Mouse (Mus musculus) kidney, postnatal 14 days (tissue): ENCODE measurements around the gene Srrm2.

Source experiments
- DNase-seq: peaks from one replicate; pipeline ENCODE4 v3.0.0; 2022; ENCODE audit warnings: mixed read lengths

The Srrm2 gene

DNA sequence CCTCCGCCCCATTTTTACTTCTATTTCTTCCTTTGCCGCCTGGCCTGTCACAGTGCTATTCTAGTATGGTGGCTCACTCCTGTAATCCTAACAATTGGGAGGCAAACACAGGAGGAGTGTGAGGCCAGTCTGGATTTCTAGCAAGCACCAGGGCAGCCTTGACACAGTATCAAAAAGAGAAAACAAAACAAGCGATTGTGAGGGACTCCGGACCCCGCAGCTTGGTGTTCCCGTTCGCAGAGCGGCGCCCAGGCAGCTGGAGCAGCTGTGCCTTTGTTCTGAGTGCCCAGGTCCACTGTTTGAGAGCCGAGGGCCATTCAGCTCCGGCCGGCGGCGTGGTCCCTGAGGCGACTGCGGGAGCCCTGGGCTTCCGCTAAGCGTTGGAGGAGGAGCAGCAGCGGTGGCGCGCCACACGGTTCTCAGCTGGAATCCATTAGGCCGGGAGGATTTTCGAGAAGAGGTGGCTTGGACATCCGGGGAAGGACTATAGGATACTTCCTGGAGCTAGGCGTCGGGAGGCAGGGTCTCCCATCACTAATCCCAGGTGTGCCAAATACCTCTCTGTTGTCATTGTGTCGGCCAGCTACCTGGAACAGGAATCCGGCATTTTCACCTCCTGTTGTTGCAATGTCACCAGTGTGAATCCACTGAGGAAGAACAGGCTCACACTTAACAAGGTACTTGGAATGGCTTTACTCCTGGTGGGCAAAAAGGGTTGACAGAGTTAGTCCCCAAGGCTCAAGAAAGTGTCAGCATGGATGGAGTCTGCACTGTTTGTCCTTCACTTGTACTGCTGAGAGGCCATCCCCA lies at the start of gene Srrm2:
Gene Srrm2 (plus strand): TSS at position 264 of the 810 bp plus-strand sequence.
- peak; percentile 72 for DNase-seq

DNA sequence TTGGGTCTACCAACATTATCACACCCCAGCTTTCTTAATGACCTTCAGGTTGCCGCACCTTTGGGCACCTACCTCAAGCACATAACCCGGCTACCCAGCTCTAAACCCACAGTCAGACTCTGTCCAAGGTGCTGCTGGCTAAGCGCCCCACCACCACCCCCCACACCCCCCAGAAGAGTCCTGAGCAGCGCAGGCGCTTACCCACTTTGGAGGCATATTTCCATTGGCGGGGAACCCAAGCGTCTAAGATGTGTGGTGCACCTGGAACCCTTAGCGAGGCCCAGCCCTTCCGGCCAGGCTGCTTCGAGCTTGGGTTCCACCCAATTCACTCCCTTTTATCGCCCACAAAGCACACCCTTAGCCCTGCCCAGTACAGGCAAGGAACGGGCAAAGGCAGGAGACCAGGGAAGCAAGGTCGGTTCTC lies 49.7 kb upstream of the Srrm2 start, which contains the start of gene Paqr4:
Gene Paqr4 (minus strand): TSS at position 270 of the 424 bp plus-strand sequence.
- no peak for DNase-seq

DNA sequence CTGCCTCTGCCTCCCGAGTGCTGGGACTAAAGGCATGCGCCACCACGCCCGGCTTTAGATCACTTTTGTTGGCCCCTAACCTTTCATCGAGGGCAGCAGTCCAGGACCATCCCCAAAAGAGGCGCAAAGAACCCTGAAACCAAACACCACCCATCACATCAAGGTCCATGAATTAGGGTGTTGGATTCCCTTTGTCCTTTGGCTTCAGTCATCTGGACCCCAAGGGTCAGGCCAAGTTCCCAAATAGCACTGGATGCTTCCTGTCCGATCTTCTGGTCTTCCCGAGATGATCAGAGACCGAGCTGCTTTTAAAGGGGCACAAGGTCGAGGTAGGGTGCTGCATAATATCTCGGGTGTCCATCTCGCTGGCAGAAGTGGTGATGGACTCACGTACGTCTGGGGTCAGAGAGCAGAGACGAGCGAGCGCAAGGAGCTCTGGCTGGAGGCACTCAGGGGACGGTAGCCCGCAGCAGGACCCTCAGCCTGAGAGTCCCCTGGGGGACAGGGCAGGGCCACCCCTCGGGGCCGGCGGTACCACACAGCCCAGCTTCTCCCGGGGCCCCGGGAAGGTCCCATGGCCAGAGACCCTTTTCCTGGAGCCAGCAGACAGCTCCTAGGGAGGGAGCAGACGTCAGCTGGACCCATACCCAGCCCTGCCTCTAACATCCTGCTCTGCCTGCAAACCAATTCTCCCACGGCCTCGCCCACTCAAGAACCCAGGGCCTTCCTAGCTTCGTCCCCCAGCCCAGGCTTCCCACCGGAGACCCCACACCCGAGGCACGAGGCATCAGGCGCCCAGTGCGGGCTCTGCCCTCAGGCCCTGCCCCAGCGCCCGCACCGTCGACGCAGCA lies 48.7 kb upstream of the Srrm2 start:
- no peak for DNase-seq

DNA sequence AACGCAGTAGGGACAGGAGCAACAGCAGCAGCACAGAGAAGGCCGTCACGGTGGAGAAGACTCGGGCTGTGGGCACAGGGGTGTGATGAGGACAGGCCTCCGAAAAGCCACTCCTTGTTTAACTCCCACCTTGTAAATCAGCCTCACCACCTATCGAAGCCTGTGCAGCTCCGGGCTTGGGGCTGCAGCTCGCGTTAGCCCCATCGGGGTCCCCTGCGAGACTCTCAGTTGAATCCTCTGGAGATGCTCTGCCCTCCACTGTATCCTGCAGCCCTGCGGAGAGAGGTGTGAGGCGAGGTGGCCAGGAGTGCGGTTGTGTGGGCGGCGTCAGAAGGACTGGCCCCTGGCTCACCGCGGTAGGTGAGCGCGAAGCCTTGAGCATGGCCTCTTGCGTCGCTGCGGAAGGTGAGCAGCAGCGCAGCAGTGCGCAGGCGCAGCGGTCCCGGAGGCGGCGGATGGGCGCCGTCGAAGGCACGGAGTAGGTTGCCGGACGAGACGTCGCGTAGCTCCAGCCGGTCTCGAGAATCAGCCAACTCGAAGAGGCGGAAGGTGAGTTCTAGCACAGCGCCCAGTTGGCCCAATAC lies 48.0 kb upstream of the Srrm2 start:
- no peak for DNase-seq

DNA sequence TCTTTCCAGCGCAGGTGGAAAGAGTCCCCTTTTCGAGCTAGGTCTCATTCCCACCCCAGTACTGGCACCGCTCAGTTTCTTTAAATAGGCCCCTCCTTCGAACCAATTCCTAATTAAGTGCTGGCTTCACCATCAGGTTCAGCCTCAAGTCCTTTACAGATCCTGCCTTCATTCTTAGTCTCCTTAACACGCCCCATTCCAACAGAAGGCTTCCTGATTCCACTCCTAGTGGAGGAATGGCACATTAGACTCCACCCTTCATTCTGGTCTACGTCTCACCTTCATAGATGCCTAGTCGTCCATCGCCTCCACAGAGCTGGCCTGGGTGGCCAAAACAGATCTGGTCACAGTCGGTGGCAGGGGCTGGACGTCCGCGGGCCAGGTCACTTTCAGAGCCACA lies 47.4 kb upstream of the Srrm2 start:
- no peak for DNase-seq

DNA sequence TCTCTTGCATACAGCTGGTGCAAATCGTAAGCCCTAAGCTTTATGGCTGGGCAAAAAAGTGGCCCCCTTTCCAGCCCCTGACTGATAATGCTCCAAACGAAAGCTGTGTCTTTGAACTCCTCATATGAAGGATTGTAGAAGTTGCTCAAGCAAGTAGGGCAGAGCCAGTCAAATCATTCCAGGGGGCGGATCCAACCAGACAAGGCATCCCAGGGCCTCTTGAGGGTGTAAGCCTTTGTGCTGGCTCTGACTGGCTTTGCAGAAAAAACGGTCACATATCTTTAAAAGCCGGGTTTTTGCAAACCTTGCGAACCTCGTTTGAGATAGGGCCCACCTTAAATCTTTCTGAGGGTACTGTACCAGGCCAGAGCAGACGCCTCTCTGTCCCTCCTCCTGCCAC lies 46.3 kb upstream of the Srrm2 start:
- DNase-seq = no peak

DNA sequence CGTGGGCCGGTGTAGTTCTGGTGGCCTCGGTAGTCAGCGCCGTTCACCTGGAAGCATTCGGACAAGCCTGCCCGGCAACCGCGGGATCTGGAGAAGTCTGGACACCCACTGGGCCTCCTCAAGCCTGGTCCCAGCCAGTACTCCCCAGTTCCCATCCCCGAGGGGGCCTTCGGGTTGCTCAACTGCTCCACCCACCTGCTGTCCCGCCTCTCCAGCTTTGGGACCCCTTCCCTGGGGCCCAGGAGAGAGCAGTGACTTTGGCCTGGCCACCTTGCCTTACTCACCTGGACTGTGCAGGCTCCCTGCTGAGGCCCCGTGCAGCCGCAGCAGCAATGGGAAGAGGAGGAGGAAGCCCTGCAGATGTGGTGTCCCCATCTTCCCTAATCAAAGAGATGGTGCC lies 45.7 kb upstream of the Srrm2 start:
- no peak for DNase-seq

DNA sequence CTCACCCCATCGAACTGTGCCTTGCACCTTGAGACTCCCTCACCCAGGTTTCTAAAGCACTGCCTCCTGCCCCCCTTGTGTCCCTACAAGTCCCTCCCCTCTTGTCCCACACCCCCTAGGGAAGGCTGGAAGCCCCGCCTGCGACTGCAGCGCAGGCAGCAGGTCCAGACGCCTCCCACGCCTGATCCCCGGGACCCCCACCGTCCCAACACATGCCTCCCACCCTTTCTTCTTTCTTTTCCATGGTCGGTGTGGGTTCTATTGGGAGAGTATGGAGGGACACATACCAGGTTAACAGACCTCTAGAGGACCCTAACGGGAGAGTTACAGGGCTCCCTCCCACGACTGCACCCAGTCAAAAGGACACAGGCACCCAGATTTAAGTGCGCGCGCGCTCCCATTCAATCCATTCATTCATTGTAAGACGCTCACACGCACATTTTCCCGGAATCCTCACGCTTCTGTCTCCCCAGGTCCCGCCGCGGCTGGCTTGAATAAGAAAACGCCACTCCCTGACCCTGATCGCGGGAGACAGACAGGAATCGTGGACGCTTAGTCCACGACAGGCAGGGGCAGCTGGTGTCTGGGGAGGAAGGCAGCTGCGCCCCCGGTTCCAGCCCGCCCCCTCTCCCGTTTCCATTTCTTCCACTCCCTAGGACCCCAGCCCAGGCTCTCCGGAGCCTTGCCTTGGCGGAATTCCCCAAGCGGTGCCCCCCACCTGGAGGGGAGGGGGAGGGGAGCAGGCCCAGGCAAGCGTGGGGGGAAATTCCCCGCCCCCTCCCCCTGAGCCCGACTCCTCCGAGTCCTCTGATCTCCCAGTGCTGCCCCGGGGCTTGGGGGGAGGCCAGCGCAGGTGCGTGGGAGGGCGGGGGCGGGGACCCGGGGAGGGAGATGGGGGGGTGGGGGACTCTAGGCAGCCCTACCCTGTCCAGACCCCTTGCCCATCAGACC lies 44.8 kb upstream of the Srrm2 start, which contains the start of gene Kremen2:
Gene Kremen2 (minus strand): TSS at position 533 of the 951 bp plus-strand sequence.
- no peak for DNase-seq

DNA sequence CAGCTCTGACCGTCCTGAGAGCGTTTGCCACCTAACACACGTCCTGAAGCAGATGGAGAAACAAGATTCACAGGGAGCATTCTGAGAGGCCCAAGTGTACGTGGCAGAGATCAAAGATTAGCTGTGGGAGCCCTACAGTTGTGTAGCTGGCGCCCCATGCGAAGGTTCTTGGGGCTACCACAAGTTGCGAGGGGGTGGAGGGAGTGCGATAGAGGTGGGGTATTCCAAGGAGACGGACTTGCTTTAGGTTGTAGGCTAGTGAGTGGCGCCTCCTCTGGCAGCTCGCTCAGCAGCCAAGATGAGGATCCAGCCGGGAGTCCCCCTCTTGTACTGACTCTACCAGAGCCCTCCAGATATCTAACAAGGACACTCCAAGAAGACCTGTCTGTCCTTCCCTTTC lies 44.0 kb upstream of the Srrm2 start:
- no peak for DNase-seq

DNA sequence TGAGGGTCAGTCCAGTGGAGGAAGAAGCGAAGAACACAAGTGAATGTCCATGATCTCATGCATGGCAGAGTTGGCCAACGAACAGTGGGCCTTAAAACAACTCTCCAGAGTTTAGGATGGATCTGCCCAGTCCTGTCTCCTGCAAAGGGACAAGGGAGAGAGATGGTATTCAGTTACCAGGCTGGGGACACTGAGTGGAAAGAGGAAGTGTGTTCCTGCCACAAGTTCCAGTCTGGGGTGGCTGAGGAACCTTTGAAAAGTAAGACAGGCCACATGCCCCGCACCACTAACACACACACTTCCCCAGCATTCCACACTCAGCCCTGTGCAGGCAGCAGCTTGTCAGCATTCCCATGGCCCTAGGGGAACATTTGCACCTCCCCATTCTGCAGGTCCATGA lies 43.6 kb upstream of the Srrm2 start:
- no peak for DNase-seq

DNA sequence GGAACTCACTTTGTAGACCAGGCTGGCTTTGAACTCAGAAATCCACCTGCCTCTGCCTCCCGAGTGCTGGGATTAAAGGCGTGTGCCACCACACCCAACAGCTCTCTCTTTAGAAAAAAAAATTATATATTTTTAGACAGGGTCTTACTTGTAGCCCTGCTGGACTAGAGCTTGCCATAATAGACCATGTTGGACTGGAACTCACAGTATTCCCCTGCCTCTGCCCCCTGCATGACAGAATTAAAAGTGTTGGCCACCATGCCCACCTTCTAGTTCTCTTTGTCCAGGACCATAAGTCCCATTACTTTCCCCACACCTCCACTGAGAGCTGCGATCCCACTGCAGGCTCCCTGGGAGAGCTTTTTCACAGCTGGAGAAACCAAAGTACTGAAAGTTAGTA lies 42.9 kb upstream of the Srrm2 start:
- no peak for DNase-seq

DNA sequence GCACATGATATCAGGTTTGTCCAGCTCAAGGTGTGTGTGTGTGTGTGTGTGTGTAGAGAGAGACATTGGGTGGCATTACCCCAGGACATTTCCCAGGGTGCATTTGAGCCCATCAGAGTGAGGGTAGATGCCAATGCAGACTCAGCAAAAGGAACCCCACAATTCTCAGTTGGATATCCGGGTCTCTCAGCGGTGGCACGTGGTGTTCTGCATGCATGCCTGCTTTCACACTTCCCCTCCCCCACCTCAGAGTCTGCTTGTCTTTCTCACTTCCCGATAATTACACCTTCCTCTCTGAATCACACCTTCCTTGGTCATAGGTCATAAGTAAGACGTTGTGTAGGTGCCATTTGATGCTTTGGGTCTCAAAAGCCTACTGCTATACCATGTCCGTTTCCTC lies 42.3 kb upstream of the Srrm2 start:
- DNase-seq = no peak

DNA sequence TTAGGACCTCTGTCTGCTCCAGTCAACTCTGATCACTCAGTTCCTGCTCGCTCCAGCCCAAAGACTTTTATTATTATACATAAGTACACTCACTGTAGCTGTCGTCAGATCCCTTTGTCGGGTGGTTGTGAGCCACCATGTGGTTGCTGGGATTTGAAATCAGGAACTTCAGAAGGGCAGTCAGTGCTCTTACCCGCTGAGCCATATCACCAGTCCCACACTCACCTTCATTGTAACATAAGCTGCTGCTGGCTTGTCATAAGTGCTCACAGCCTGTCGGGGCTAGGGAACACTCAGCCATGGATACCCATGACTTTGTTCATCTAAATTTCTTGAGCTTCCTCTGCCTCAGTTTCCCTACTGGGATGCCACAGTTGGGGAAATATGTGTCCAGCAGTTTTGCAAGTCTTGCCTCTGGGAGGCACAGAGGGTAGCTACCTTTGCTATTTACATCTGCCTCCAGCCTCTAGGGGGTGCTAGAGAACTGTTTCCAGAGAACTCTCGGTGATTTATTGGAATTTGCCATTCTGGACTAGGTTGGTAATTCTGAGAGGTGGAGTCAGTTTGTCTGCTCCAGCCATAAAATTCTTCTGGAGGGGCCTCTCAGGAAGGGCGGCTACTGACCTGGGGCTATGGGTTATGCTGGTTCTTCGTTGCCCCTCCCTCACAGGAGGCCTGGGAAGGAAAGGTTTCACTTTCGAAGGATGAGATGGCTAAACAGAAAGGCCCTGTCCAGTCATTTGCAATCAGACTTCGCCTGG lies 41.5 kb upstream of the Srrm2 start:
- peak; percentile 87 for DNase-seq

DNA sequence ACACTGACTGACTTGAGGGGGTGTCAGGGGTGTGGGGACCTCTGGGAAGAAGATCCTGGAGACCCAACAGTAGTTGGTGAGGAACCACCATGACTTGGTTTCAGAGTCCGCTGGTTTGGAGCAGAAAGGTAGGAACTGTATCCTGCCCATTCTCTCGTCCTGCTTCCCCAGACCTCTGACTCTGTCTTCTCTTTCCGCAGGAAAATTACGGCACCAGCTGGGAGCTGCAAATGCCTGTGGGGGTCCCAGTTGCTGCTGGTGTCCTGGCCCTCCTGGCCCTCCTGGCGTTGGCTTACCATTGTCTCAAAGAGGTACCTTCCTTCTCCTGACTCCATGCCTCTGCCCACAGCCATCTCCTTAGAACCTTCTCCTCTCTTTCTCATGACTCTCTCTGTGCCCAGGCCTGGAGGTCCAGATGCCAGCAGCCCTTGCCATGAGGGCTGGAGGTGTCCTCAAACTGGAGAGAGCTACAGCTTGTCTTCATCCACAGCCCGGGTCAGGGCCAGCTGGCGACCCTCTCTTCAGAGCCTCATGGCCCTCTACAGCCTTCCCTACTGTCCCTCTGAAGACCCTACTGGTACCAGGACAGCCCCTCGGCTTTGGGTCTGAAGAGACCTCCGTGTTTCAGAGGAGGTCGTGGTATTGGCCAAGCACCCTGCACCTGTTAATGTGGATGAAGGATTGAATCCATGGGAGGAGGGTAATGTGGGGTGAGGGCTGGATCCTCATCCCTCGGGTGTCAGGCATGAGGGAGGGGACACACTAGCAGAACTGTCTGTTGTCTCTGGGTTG lies 40.7 kb upstream of the Srrm2 start:
- DNase-seq = no peak

DNA sequence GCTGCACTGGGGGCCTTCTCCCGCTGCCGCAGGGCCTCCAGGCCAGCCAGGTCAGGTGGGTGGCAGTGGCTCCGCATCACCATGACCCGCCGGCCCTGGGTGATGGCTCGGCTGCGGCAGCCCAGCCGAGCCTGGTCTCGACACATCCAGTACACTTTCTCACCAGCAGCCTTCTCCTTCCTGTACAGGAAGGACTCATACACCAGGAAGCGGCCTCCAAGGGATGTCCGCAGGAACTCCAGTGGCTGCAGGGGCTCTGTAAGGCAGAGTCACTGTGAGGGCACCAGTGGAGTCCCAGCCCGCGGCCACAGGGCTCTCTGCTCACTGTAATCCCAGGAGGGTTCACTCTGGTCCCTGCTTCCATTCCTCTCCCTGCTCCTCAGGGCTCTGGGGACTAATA lies 34.6 kb upstream of the Srrm2 start:
- peak; percentile 59 for DNase-seq

DNA sequence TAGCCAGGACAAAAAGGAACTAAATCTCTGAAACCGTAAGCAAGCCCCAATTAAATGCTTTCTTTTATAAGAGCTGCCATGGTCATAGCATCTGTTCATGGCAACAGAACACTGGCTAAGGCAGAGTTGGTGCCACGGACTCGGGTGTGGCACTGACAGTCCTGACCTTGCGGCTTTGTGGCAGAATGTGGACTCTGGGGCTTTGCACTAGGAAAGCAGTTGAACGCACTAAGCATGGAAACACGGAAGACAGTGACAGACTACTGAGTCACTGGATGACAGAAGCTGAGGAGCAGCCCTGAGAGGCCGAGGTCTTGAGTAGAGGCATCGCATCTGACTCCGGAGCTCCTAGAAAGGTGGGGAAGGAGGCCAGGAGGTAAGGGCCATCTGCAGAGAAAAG lies 32.8 kb upstream of the Srrm2 start:
- DNase-seq = no peak

DNA sequence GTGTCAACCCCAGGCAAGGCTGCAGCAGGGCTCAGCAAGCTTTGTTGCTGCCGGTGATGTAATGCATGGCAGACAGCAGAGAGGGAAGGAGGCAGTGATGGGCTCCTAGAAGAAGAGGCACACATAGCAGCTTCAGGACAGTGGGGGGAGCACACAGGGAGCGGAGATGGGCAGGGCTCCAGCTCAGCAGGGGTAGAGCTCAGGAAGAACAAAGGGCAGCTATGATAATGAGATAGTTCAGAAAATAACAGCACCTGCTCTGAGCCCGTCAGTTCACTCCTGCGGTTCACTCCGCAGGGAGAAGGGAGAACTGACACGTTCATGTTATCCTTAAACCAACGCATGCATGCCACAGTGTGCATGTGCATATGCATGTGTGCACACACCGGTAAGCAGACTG lies 31.5 kb upstream of the Srrm2 start:
- DNase-seq = no peak

DNA sequence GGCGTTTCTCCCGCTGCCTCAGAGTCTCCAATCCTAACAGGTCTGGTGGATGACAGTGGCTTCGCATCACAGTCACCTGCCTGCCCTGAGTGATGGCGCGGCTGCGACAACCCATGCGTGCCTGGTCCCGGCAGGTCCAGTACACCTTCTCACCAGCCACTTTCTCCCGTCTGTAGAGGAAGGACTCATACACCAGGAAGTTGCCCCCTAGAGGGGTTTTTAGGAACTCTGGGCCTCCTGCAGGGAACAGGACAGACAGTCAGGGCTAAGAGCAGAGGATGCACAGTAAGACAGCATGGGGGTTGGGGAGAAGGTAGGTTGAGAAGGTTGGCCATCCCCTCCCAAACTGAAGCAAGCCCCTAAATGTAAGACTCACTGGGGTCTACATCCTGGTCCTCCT lies 30.1 kb upstream of the Srrm2 start:
- no peak for DNase-seq

DNA sequence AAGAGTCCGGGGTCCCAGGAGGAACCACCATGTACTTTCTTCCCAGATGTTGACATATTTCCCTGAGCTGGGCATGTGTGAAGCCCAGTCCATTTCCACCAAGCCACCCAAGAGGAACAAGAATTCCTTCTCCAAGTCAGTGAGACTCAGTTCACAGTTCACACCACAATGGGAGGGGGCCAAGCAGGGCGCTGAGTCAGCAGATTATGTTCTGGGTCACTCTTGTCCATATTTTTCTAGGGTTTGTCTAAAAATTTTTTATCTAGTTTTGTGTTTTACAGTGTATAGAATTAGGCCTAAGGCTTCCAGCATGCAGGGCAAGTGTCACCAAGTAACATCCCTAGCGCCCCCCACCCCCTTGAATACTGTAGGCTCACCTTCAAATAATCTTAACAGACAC lies 29.2 kb upstream of the Srrm2 start:
- DNase-seq = no peak

DNA sequence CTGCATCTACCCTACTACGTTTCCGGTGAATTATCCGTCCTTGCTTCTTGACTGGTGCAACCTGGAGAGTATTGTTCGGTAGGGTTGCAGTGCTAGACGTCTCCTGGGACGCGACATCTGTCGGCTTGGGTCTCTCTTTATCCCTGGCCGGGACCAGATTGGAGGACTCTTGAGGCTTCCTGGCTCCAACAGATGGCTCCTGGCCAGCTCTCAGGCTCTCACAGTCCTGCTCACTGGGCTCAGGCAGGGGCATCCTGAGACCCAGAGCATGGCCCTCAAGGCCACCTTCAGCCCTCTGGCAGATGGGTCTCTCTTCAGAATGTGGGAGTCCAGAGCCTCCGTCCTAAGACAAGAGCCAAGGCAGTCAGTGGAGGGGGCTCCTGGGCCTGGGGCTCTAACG lies 27.4 kb upstream of the Srrm2 start:
- DNase-seq = no peak

DNA sequence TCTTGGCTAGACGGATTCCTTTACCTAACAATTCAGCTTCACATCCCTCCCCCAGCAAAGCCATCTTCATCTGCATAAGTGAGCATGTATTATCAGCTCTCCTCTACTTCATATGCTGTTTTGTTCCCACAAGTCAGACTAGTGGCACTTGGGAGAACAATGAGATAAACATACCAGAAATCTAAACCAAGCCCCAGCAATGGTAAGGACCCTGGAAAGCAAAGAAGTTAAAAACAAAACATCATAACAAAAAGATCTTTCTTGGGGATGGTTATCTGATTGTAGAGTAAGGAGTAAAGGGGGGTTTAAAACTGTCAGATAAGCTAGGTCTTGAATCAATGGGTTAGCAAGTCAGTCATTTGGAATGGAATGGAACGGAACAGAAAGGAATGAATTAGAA lies 19.8 kb upstream of the Srrm2 start:
- DNase-seq = no peak
